Mouse (Mus musculus) lung, postnatal 25 days (tissue): Measurements from ENCODE around the gene Dok4.
"Not testable (repeated sequence)": the region's sequence is repeated elsewhere in the genome, so short reads cannot be mapped to it uniquely, and the experiment has no call there.

Experiments
- DNase-seq: peaks from one replicate; pipeline ENCODE4 v3.0.0; 2022; ENCODE audit warnings: low spot score

Gene Dok4

GRCm38 (mm10) chr8:94880742-94881141 is 4.6 kb upstream of the Dok4 start:
- DNase-seq: no peak

GRCm38 (mm10) chr8:94876820-94877219 is 690 bp upstream of the Dok4 start:
- peak; percentile 12 for DNase-seq

- DNase-seq: no peak
Measured at GRCm38 (mm10) chr8:94875871-94876150, 319 bp downstream of the Dok4 start.

GRCm38 (mm10) chr8:94875096-94875870 is 847 bp downstream of the Dok4 start:
- DNase-seq: peak; percentile 36

- DNase-seq: peak; percentile 80
Measured at GRCm38 (mm10) chr8:94874358-94874757, 1.8 kb downstream of the Dok4 start.

- no peak for DNase-seq
Measured at GRCm38 (mm10) chr8:94872576-94872975, 3.6 kb downstream of the Dok4 start.

- no peak for DNase-seq
Measured at GRCm38 (mm10) chr8:94872156-94872555, 4.0 kb downstream of the Dok4 start.

- DNase-seq: peak; percentile 80
Measured at GRCm38 (mm10) chr8:94871108-94871894, 4.8 kb downstream of the Dok4 start.

- DNase-seq: no peak
Measured at GRCm38 (mm10) chr8:94870474-94871107, 5.5 kb downstream of the Dok4 start.

- no peak for DNase-seq
Measured at GRCm38 (mm10) chr8:94870003-94870402, 6.1 kb downstream of the Dok4 start.

GRCm38 (mm10) chr8:94869146-94869545 is 7.0 kb downstream of the Dok4 start:
- no peak for DNase-seq

GRCm38 (mm10) chr8:94866921-94867320 is 9.2 kb downstream of the Dok4 start:
- DNase-seq: no peak

- no peak for DNase-seq
Measured at GRCm38 (mm10) chr8:94865292-94865691, 10.8 kb downstream of the Dok4 start.

- no peak for DNase-seq
Measured at GRCm38 (mm10) chr8:94863897-94864673, 12.0 kb downstream of the Dok4 start.

GRCm38 (mm10) chr8:94862487-94863220 is 13.5 kb downstream of the Dok4 start:
- DNase-seq: no peak

GRCm38 (mm10) chr8:94861352-94861910 is 14.7 kb downstream of the Dok4 start:
- DNase-seq: peak; percentile 72

GRCm38 (mm10) chr8:94857346-94858173 is 18.6 kb downstream of the Dok4 start, which contains the start of gene Polr2c:
Gene Polr2c (plus strand): TSS chr8:94857450.
- peak; percentile 89 for DNase-seq

- DNase-seq: no peak
Measured at GRCm38 (mm10) chr8:94857011-94857345, 19.2 kb downstream of the Dok4 start.

- not testable (repeated sequence) for DNase-seq
Measured at GRCm38 (mm10) chr8:94854761-94855160, 21.4 kb downstream of the Dok4 start.

GRCm38 (mm10) chr8:94850049-94850448 is 26.1 kb downstream of the Dok4 start:
- no peak for DNase-seq
